ENCODE assay signal across 9 mouse cellular contexts in the genomic region with DNA sequence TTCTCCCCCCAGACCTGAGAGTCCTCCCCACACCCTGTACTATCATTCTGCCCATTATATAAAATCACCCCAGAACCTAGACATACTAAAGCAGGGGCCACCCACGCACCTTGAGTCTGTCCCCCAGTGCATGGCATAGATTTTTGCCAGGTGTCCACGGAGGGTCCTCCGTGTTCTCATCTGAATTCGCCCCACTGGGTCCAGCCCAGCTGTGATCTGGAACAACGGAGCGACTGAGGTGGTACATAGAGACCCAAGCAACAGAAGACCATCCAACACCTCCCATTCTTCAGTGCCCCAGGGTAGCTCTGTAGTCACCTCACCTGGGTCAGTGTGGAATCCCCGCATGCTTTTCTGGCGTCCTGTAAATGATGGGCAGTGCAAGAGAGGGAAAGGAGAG. TPM values are rescaled to one million over a fixed set of nuclear protein-coding genes. Genes with fewer than 3 reads are reported as not detected.
DNase-seq lines count a peak whose midpoint lies in the region; ATAC-seq and TF ChIP-seq lines count a peak whose summit lies in the region.
"Had no signal": no experiment of that assay in that cellular context is flagged by ENCODE, and none has a peak within 500 bp of the region (broad histone marks: within the 10 kb centered on the region; RNA-seq: fewer than 3 reads in every experiment).

No protein-coding gene starts in this region.

- H3K27ac ChIP-seq in lung, embryonic 16.5 days (ENCODE audit: low read length): peak overlapping the region; percentile 96
- H3K27ac ChIP-seq in forebrain, embryonic 13.5 days: peak overlapping the region; percentile 99
- H3K27ac ChIP-seq in limb, embryonic 13.5 days: peak overlapping the region; percentile 95
- no peak overlapping the region for H3K27ac ChIP-seq in small intestine, adult 2 months (ENCODE audit: insufficient read depth, low read depth, low read length)

- DNase-seq in lung, postnatal 36 days: no peak
- no peak for DNase-seq in adrenal gland, adult 8-10 months

- H3K4me1 ChIP-seq in lung, embryonic 16.5 days (replicated peaks; ENCODE audit: control insufficient read depth, insufficient read depth, low read length): peaks cover 17% of the 10 kb centered on the region
- peaks cover 48% of the 10 kb centered on the region for H3K4me1 ChIP-seq in forebrain, embryonic 13.5 days
- peaks cover 38% of the 10 kb centered on the region for H3K4me1 ChIP-seq in limb, embryonic 13.5 days
- H3K4me1 ChIP-seq in small intestine, adult 2 months (ENCODE audit: control insufficient read depth, insufficient read depth, insufficient read length, low read length): peaks cover 6% of the 10 kb centered on the region

- H3K27me3 ChIP-seq in lung, embryonic 16.5 days (ENCODE audit: control insufficient read depth, insufficient read depth, low read depth, low read length): no peaks in the 10 kb centered on the region
- no peaks in the 10 kb centered on the region for H3K27me3 ChIP-seq in forebrain, embryonic 13.5 days
- no peaks in the 10 kb centered on the region for H3K27me3 ChIP-seq in limb, embryonic 13.5 days
- no peaks in the 10 kb centered on the region for H3K27me3 ChIP-seq in small intestine, adult 2 months (ENCODE audit: control insufficient read depth, insufficient read depth, low read length)

- H3K9me3 ChIP-seq in lung, embryonic 16.5 days (ENCODE audit: control insufficient read depth, low read length): no peaks in the 10 kb centered on the region
- no peaks in the 10 kb centered on the region for H3K9me3 ChIP-seq in forebrain, embryonic 13.5 days (replicated peaks)
- H3K9me3 ChIP-seq in limb, embryonic 13.5 days: no peaks in the 10 kb centered on the region

- no peak for TF ChIP-seq POLR2A in small intestine, adult 2 months (IDR thresholded peaks at IDR 0.05; ENCODE audit: low read depth, low read length)

- H3K36me3 ChIP-seq in lung, embryonic 16.5 days (ENCODE audit: control insufficient read depth, insufficient read depth, low read length): peaks cover 40% of the 10 kb centered on the region
- H3K36me3 ChIP-seq in forebrain, embryonic 13.5 days (ENCODE audit: poor library complexity, severe bottlenecking): peaks cover 50% of the 10 kb centered on the region
- H3K36me3 ChIP-seq in limb, embryonic 13.5 days: peaks cover 47% of the 10 kb centered on the region
- peaks cover 46% of the 10 kb centered on the region for H3K36me3 ChIP-seq in small intestine, adult 2 months (ENCODE audit: control insufficient read depth, insufficient read depth, low read length)

- peak overlapping the region; percentile 87 for H3K4me3 ChIP-seq in lung, embryonic 16.5 days (ENCODE audit: low read length)
- peak overlapping the region; percentile 94 for H3K4me3 ChIP-seq in forebrain, embryonic 13.5 days
- peak overlapping the region; percentile 86 for H3K4me3 ChIP-seq in limb, embryonic 13.5 days
- peak overlapping the region; percentile 88 for H3K4me3 ChIP-seq in small intestine, adult 2 months (ENCODE audit: low read depth, low read length)

- peak overlapping the region; percentile 91 for H3K9ac ChIP-seq in lung, embryonic 16.5 days (ENCODE audit: low read length)
- peak overlapping the region; percentile 98 for H3K9ac ChIP-seq in forebrain, embryonic 13.5 days
- peak overlapping the region; percentile 93 for H3K9ac ChIP-seq in limb, embryonic 13.5 days

- peak overlapping the region; percentile 84 for H3K4me2 ChIP-seq in lung, embryonic 16.5 days (ENCODE audit: low read depth, low read length)
- H3K4me2 ChIP-seq in forebrain, embryonic 13.5 days: peak overlapping the region; percentile 93
- H3K4me2 ChIP-seq in limb, embryonic 13.5 days (replicated peaks): peak overlapping the region; percentile 98

- TF ChIP-seq CTCF in small intestine, adult 2 months (IDR thresholded peaks at IDR 0.05; ENCODE audit: extremely low read depth, insufficient read length, insufficient replicate concordance, low read depth, low read length): no peak

- WGBS in lung, embryonic 16.5 days: 69% methylated on average over 8 of the region's 8 CpGs
- 72% methylated on average over 8 of the region's 8 CpGs for WGBS in forebrain, embryonic 13.5 days
- 73% methylated on average over 8 of the region's 8 CpGs for WGBS in limb, embryonic 13.5 days
- 79% methylated on average over 8 of the region's 8 CpGs for WGBS in small intestine, adult 2 months

- no peak for ATAC-seq in lung, embryonic 16.5 days (ENCODE audit: low read depth)
- no peak for ATAC-seq in forebrain, embryonic 13.5 days
- no peak for ATAC-seq in limb, embryonic 13.5 days (ENCODE audit: low FRiP score, low read depth)
- no peak for ATAC-seq in cerebellum, adult (ENCODE audit: insufficient number of reproducible peaks, low FRiP score, low TSS enrichment)

RNA-seq across cellular contexts. Expression of a gene that starts 3.0 kb away (rescaled TPM):
- polyA plus RNA-seq in lung, embryonic 16.5 days (2015; fragmentation: Nextera tagmentation; extraction: Ambion mirVana): 0.31 and 0.98 TPM in 2 replicates
- polyA plus RNA-seq in forebrain, embryonic 13.5 days (2015; fragmentation: Nextera tagmentation; extraction: Ambion mirVana): 0.35 TPM in 1 of 2 replicates, not detected in the other
- polyA plus RNA-seq in limb, embryonic 13.5 days (2015; fragmentation: Nextera tagmentation; extraction: Ambion mirVana): 0.78 and 0.86 TPM in 2 replicates
- not detected in 2 replicates for polyA plus RNA-seq in small intestine, adult 2 months (2012; rRNA removed)
- not detected for total RNA-seq in adrenal gland, adult 8-10 months (2022)
- total RNA-seq: left cerebral cortex, postnatal 10 days had no signal
- polyA plus RNA-seq: brain, embryonic 14.5 days had no signal

RNA-seq across cellular contexts. Expression of a gene that starts 3.2 kb away (rescaled TPM):
- polyA plus RNA-seq in lung, embryonic 16.5 days (2015; fragmentation: Nextera tagmentation; extraction: Ambion mirVana): 379 and 400 TPM in 2 replicates
- 483 and 508 TPM in 2 replicates for polyA plus RNA-seq in forebrain, embryonic 13.5 days (2015; fragmentation: Nextera tagmentation; extraction: Ambion mirVana)
- polyA plus RNA-seq in limb, embryonic 13.5 days (2015; fragmentation: Nextera tagmentation; extraction: Ambion mirVana): 343 and 352 TPM in 2 replicates
- polyA plus RNA-seq in small intestine, adult 2 months (2012; rRNA removed): 534 and 1,215 TPM in 2 replicates
- total RNA-seq in adrenal gland, adult 8-10 months (2022): 100 to 1,000 TPM; 569 to 665 (median 622) TPM

RNA-seq across cellular contexts. Expression of a gene that starts 11.7 kb away (rescaled TPM):
- 10.7 and 10.9 TPM in 2 replicates for polyA plus RNA-seq in lung, embryonic 16.5 days (2015; fragmentation: Nextera tagmentation; extraction: Ambion mirVana)
- 16.1 and 17.5 TPM in 2 replicates for polyA plus RNA-seq in forebrain, embryonic 13.5 days (2015; fragmentation: Nextera tagmentation; extraction: Ambion mirVana)
- 16.1 and 16.7 TPM in 2 replicates for polyA plus RNA-seq in limb, embryonic 13.5 days (2015; fragmentation: Nextera tagmentation; extraction: Ambion mirVana)
- 7.3 and 15.7 TPM in 2 replicates for polyA plus RNA-seq in small intestine, adult 2 months (2012; rRNA removed)
- total RNA-seq in adrenal gland, adult 8-10 months (2022): 10 to 100 TPM; 38.5 to 67.8 (median 56.6) TPM

RNA-seq across cellular contexts. Expression of a gene that starts 23.2 kb away (rescaled TPM):
- polyA plus RNA-seq in lung, embryonic 16.5 days (2015; fragmentation: Nextera tagmentation; extraction: Ambion mirVana): 0.51 and 0.60 TPM in 2 replicates
- polyA plus RNA-seq in forebrain, embryonic 13.5 days (2015; fragmentation: Nextera tagmentation; extraction: Ambion mirVana): 144 and 174 TPM in 2 replicates
- 0.45 and 0.93 TPM in 2 replicates for polyA plus RNA-seq in limb, embryonic 13.5 days (2015; fragmentation: Nextera tagmentation; extraction: Ambion mirVana)
- polyA plus RNA-seq in small intestine, adult 2 months (2012; rRNA removed): 0.47 and 1.0 TPM in 2 replicates
- 1 to 10 TPM; 4.4 to 9.1 (median 6.3) TPM for total RNA-seq in adrenal gland, adult 8-10 months (2022)

RNA-seq across cellular contexts. Expression of a gene that starts 27.8 kb away (rescaled TPM):
- 50.4 and 54.4 TPM in 2 replicates for polyA plus RNA-seq in lung, embryonic 16.5 days (2015; fragmentation: Nextera tagmentation; extraction: Ambion mirVana)
- polyA plus RNA-seq in forebrain, embryonic 13.5 days (2015; fragmentation: Nextera tagmentation; extraction: Ambion mirVana): 75.6 and 82.9 TPM in 2 replicates
- 48.4 and 54.0 TPM in 2 replicates for polyA plus RNA-seq in limb, embryonic 13.5 days (2015; fragmentation: Nextera tagmentation; extraction: Ambion mirVana)
- 23.1 and 36.6 TPM in 2 replicates for polyA plus RNA-seq in small intestine, adult 2 months (2012; rRNA removed)
- 10 to 100 TPM; 24.4 to 31.1 (median 27.4) TPM for total RNA-seq in adrenal gland, adult 8-10 months (2022)
